In the genomic region with DNA sequence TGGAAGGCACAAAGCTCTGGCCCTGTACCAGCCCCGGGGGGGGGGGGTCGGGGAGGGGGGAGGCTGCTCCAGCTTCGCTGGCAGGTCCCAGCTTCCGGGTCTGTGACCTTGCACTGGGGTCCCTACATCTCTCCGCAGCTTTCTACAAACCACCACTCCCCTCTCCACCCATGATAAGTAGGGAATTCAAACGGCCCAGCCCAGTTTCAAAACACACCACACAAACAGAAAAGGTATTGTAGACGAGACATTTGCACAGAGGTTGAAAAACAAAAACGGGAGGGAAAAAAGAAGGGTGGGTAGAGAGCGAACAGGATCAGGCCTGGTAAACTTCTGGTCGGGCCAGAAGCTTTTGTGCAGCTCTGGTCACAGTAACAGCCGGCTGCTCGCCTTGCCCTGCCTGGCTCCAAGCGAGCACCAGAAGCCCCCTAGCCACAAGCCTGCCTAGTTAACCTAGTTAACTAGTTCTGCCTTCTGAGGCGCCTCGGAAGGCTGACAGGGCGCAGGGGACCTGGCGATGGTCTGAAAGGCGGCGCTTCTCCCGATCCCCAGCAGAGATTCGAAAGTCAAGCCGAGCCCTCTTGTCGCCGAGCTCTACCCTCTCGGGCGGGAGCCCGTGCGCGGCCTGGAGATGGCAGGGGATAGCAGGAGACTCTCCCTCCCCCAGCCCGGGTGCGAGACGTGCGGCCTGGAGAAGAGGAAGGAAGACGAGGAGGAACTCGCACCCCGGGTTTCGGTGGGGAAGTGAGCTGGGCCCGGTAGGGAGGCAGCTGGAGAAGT, we compare ENCODE assay signal across 8 mouse cellular contexts. TPM values are rescaled to one million over a fixed set of nuclear protein-coding genes. Genes with fewer than 3 reads are reported as not detected.
A peak's percentile ranks its signal among the peaks of the same experiment; 100 is the strongest.
DNase-seq lines count a peak whose midpoint lies in the region; ATAC-seq and TF ChIP-seq lines count a peak whose summit lies in the region.

No protein-coding gene starts in this region.

- peak; percentile 26 for ATAC-seq in inflammation-experienced regulatory T-cells, adult 6 months
- peak; percentile 42 for ATAC-seq in liver, embryonic 12.5 days
- ATAC-seq in stomach, postnatal 0 days (ENCODE audit: low FRiP score, low TSS enrichment) = peak; percentile 46

- TF ChIP-seq EP300 in stomach, postnatal 0 days (optimal IDR thresholded peaks at IDR 0.05) = no peak

- H3K4me3 ChIP-seq in left cerebral cortex, adult 2 months = peak overlapping the region; percentile 42
- H3K4me3 ChIP-seq in liver, embryonic 12.5 days = peak overlapping the region; percentile 61
- H3K4me3 ChIP-seq in stomach, postnatal 0 days (ENCODE audit: low read depth, low read length) = peak overlapping the region; percentile 62

- H3K9ac ChIP-seq in liver, embryonic 12.5 days = peak overlapping the region; percentile 65
- peak overlapping the region; percentile 83 for H3K9ac ChIP-seq in stomach, postnatal 0 days (ENCODE audit: low read length)

- peak; percentile 18 to 29 for DNase-seq in left cerebral cortex, adult 2 months (ENCODE audit: extremely low spot score in 1 of 2, low spot score in 2 of 2)
- DNase-seq in left cerebral cortex, adult 8-10 months (ENCODE audit: low spot score in 2 of 2) = no peak
- peak; percentile 57 for DNase-seq in brain, embryonic 14.5 days (ENCODE audit: low read depth)
- peak; percentile 68 for DNase-seq in gastrocnemius, postnatal 14 days
- DNase-seq in monocyte, adult 2 months (ENCODE audit: low read depth in 1 of 2, low spot score in 2 of 2) = peak; percentile 64 to 74
- peak; percentile 67 for DNase-seq in stomach, postnatal 0 days (ENCODE audit: low spot score)

- TF ChIP-seq POLR2A in brain, embryonic 14.5 days (IDR thresholded peaks at IDR 0.05; ENCODE audit: borderline replicate concordance, extremely low read depth, insufficient read depth, insufficient read length, poor library complexity, severe bottlenecking) = no peak

- peaks cover 64% of the 10 kb centered on the region for H3K4me1 ChIP-seq in liver, embryonic 12.5 days
- no peaks in the 10 kb centered on the region; the same call in 1 of the 2 replicates for H3K4me1 ChIP-seq in stomach, postnatal 0 days (replicated peaks; ENCODE audit: control insufficient read depth, insufficient read depth)

- WGBS in liver, embryonic 12.5 days (ENCODE audit: insufficient replicate concordance) = under 1% methylated on average over 38 of the region's 38 CpGs
- 1% methylated on average over 37 of the region's 38 CpGs for WGBS in stomach, postnatal 0 days

- H3K27ac ChIP-seq in left cerebral cortex, adult 2 months = peak overlapping the region; percentile 32; the same call in 1 of the 2 replicates
- peak overlapping the region; percentile 74 for H3K27ac ChIP-seq in liver, embryonic 12.5 days
- peak overlapping the region; percentile 90 for H3K27ac ChIP-seq in stomach, postnatal 0 days (replicated peaks)

- no peak for TF ChIP-seq CTCF in left cerebral cortex, adult 2 months (IDR thresholded peaks at IDR 0.05)
- TF ChIP-seq CTCF in brain, embryonic 14.5 days (IDR thresholded peaks at IDR 0.05; ENCODE audit: borderline replicate concordance, extremely low read depth, insufficient read depth, insufficient read length) = no peak
- TF ChIP-seq CTCF in stomach, postnatal 0 days (IDR thresholded peaks at IDR 0.05; ENCODE audit: low read depth) = no peak

- H3K4me2 ChIP-seq in liver, embryonic 12.5 days = peak overlapping the region; percentile 87
- peak overlapping the region; percentile 93 for H3K4me2 ChIP-seq in stomach, postnatal 0 days (replicated peaks; ENCODE audit: low read depth)

- no peaks in the 10 kb centered on the region for H3K9me3 ChIP-seq in liver, embryonic 12.5 days (replicated peaks)
- no peaks in the 10 kb centered on the region for H3K9me3 ChIP-seq in stomach, postnatal 0 days (ENCODE audit: control insufficient read depth, low read length)

- intact Hi-C loops in left cerebral cortex, adult 2 months (cut with DNase I) = no loop called here
- intact Hi-C loops in gastrocnemius, postnatal 14 days (cut with DNase I; ENCODE audit: low total_unique reads) = no loop called here

- H3K27me3 ChIP-seq in liver, embryonic 12.5 days (replicated peaks) = peaks cover 35% of the 10 kb centered on the region
- H3K27me3 ChIP-seq in stomach, postnatal 0 days (ENCODE audit: control insufficient read depth, insufficient read depth, low read length) = no peaks in the 10 kb centered on the region

- H3K36me3 ChIP-seq in liver, embryonic 12.5 days = no peaks in the 10 kb centered on the region
- H3K36me3 ChIP-seq in stomach, postnatal 0 days (ENCODE audit: control insufficient read depth, insufficient read depth, low read length) = no peaks in the 10 kb centered on the region

RNA-seq across cellular contexts. Expression of gene Cmtm7, which starts 0.7 kb away (rescaled TPM):
- total RNA-seq in left cerebral cortex, adult 2 months (2021) = 1 to 10 TPM; 3.7 to 4.8 TPM
- 1 to 10 TPM; 2.7 to 6.4 (median 4.9) TPM for total RNA-seq in left cerebral cortex, adult 8-10 months (2022)
- polyA plus RNA-seq in brain, embryonic 14.5 days (2012; rRNA removed) = 17.5 and 22.9 TPM in 2 replicates
- total RNA-seq in gastrocnemius, postnatal 14 days (2021) = 10 to 100 TPM in 1 of 2 experiments, 1 to 10 TPM in 1; 7.3 to 10.6 TPM
- polyA plus RNA-seq in inflammation-experienced regulatory T-cells, adult 6 months (2017; shearing (Covaris generic)) = 100 to 1,000 TPM in 1 of 3 experiments, 10 to 100 TPM in 2; 44.6 to 117 (median 64.8) TPM
- polyA plus RNA-seq in liver, embryonic 12.5 days (2016; fragmentation: Nextera tagmentation; extraction: Ambion mirVana) = 69.9 and 70.4 TPM in 2 replicates
- polyA plus RNA-seq in stomach, postnatal 0 days (2015; fragmentation: Nextera tagmentation; extraction: Ambion mirVana) = 83.2 and 84.9 TPM in 2 replicates

RNA-seq across cellular contexts. Expression of gene Cmtm6, which starts 50.0 kb away (rescaled TPM):
- total RNA-seq in left cerebral cortex, adult 2 months (2021) = 10 to 100 TPM; 19.8 to 22.4 TPM
- total RNA-seq in left cerebral cortex, adult 8-10 months (2022) = 10 to 100 TPM; 20.0 to 25.7 (median 22.9) TPM
- polyA plus RNA-seq in brain, embryonic 14.5 days (2012; rRNA removed) = 14.0 and 14.2 TPM in 2 replicates
- total RNA-seq in gastrocnemius, postnatal 14 days (2021) = 10 to 100 TPM; 11.2 to 14.2 TPM
- 10 to 100 TPM; 62.5 to 80.3 (median 72.6) TPM for polyA plus RNA-seq in inflammation-experienced regulatory T-cells, adult 6 months (2017; shearing (Covaris generic))
- polyA plus RNA-seq in liver, embryonic 12.5 days (2016; fragmentation: Nextera tagmentation; extraction: Ambion mirVana) = 26.0 and 29.1 TPM in 2 replicates
- 50.9 and 53.9 TPM in 2 replicates for polyA plus RNA-seq in stomach, postnatal 0 days (2015; fragmentation: Nextera tagmentation; extraction: Ambion mirVana)

Comparison
In these comparisons a context has a peak if more than half of its experiments do, and no peak if none do; other contexts are left out.
1. DNase-seq: peak in left cerebral cortex, adult 2 months (2 of 2), brain, embryonic 14.5 days (single experiment), gastrocnemius, postnatal 14 days (single experiment), monocyte, adult 2 months (2 of 2) and stomach, postnatal 0 days (single experiment); none in left cerebral cortex, adult 8-10 months (0 of 2).
2. H3K27ac ChIP-seq: peak in every context shown above with its lines; median percentile 90 in stomach, postnatal 0 days; 74 in liver, embryonic 12.5 days; 32 in left cerebral cortex, adult 2 months.
3. Peak in every context shown above with its lines, with median percentiles within 50 percentile points of each other: H3K4me3 ChIP-seq and ATAC-seq.